In the genomic region with DNA sequence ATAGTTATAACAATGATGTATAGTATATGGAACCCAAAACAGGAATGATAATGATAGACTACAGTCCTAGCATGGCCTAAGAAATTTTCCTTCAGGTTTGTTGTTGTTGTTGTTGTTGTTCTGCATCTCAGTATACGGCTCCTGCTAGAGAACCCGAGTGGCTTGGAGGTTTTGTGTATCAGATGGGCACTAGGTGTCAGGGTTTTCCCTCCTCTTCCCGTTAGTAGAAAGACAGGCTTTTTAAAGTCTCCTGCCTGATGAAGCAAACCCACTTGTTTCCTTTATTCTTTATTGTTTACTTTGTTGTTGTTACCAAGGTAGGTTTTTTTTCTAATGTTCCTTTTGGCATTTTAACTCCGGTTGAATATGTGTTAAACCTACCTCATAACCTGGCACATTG, we compare ENCODE assay signal across 26 mouse cellular contexts.
DNase-seq lines count a peak whose midpoint lies in the region; ATAC-seq and TF ChIP-seq lines count a peak whose summit lies in the region.
"Had no signal": no experiment of that assay in that cellular context is flagged by ENCODE, and none has a peak within 500 bp of the region (broad histone marks: within the 10 kb centered on the region; RNA-seq: fewer than 3 reads in every experiment).

No protein-coding gene starts in this region.

- DNase-seq in hindbrain, postnatal 0 days (ENCODE audit: low spot score) = peak; percentile 55
- no peak for DNase-seq in kidney, postnatal 0 days (ENCODE audit: low spot score)
- no peak for DNase-seq in kidney, adult 11 months
- peak; percentile 48 for DNase-seq in midbrain, embryonic 14.5 days
- DNase-seq in midbrain, embryonic 11.5 days (ENCODE audit: low spot score, missing footprints) = no peak
- peak; percentile 44 for DNase-seq in brain, embryonic 14.5 days (ENCODE audit: low read depth)
- no peak for DNase-seq in heart, adult 9 months (ENCODE audit: low spot score in 2 of 2)
- DNase-seq: adrenal gland, adult 8-10 months; adrenal gland, postnatal 25 days; cerebellum, adult 18-20 months; cerebellum, adult 9-10 months; cerebellum, postnatal 14 days; gastrocnemius, adult 2 months; gastrocnemius, postnatal 14 days; heart, adult 11 months; heart, postnatal 10 days; heart, postnatal 36 days had no signal

- 63% methylated on average over 4 of the region's 4 CpGs for WGBS in hindbrain, postnatal 0 days
- 63% methylated on average over 4 of the region's 4 CpGs for WGBS in hindbrain, embryonic 16.5 days
- WGBS in kidney, postnatal 0 days = 73% methylated on average over 4 of the region's 4 CpGs
- WGBS in midbrain, embryonic 14.5 days = 79% methylated on average over 4 of the region's 4 CpGs
- 84% methylated on average over 4 of the region's 4 CpGs for WGBS in midbrain, embryonic 11.5 days

- H3K9me3 ChIP-seq in hindbrain, postnatal 0 days (ENCODE audit: low read length) = no peaks in the 10 kb centered on the region
- no peaks in the 10 kb centered on the region for H3K9me3 ChIP-seq in hindbrain, embryonic 16.5 days (ENCODE audit: control insufficient read depth, low read length)
- no peaks in the 10 kb centered on the region for H3K9me3 ChIP-seq in kidney, postnatal 0 days (replicated peaks; ENCODE audit: low read length)
- H3K9me3 ChIP-seq in midbrain, embryonic 14.5 days (ENCODE audit: control insufficient read depth, low read length) = no peaks in the 10 kb centered on the region
- H3K9me3 ChIP-seq in midbrain, embryonic 11.5 days (ENCODE audit: control insufficient read depth, low read length) = no peaks in the 10 kb centered on the region
- H3K9me3 ChIP-seq: forebrain, embryonic 10.5 days; forebrain, embryonic 15.5 days; heart, embryonic 12.5 days; heart, embryonic 15.5 days; hindbrain, embryonic 10.5 days; hindbrain, embryonic 13.5 days had no signal

- no peaks in the 10 kb centered on the region for H3K27me3 ChIP-seq in hindbrain, postnatal 0 days (ENCODE audit: insufficient read depth, low read length)
- H3K27me3 ChIP-seq in hindbrain, embryonic 16.5 days (replicated peaks; ENCODE audit: control insufficient read depth, insufficient read depth, low read length) = no peaks in the 10 kb centered on the region
- H3K27me3 ChIP-seq in kidney, postnatal 0 days (ENCODE audit: insufficient read depth, low read length) = no peaks in the 10 kb centered on the region
- H3K27me3 ChIP-seq in midbrain, embryonic 14.5 days (ENCODE audit: control insufficient read depth, insufficient read depth, low read length) = no peaks in the 10 kb centered on the region
- no peaks in the 10 kb centered on the region for H3K27me3 ChIP-seq in midbrain, embryonic 11.5 days (ENCODE audit: control insufficient read depth, insufficient read depth, low read length)
- H3K27me3 ChIP-seq: forebrain, embryonic 15.5 days; heart, embryonic 12.5 days; heart, embryonic 15.5 days; hindbrain, embryonic 13.5 days had no signal

- ATAC-seq in hindbrain, postnatal 0 days = no peak
- ATAC-seq in hindbrain, embryonic 16.5 days = no peak
- no peak for ATAC-seq in kidney, postnatal 0 days (replicated peaks; ENCODE audit: low FRiP score, low read depth)
- no peak for ATAC-seq in midbrain, embryonic 14.5 days (ENCODE audit: low FRiP score, low TSS enrichment)
- ATAC-seq in midbrain, embryonic 11.5 days (ENCODE audit: low FRiP score) = no peak
- ATAC-seq: activated CD4-positive, CD25-positive, alpha-beta regulatory T cell, adult 4 months; CD4-positive, CD25-positive, alpha-beta regulatory T cell, adult 4 months; forebrain, embryonic 15.5 days had no signal

- no peak overlapping the region for H3K27ac ChIP-seq in hindbrain, postnatal 0 days
- no peak overlapping the region for H3K27ac ChIP-seq in hindbrain, embryonic 16.5 days (ENCODE audit: low read depth, low read length)
- H3K27ac ChIP-seq in kidney, postnatal 0 days = no peak overlapping the region
- no peak overlapping the region for H3K27ac ChIP-seq in midbrain, embryonic 14.5 days (replicated peaks; ENCODE audit: low read depth, low read length)
- no peak overlapping the region for H3K27ac ChIP-seq in midbrain, embryonic 11.5 days (ENCODE audit: low read depth, low read length)
- H3K27ac ChIP-seq: forebrain, embryonic 10.5 days; forebrain, embryonic 15.5 days; gastrocnemius, adult 2 months; heart, embryonic 15.5 days; hindbrain, embryonic 10.5 days; hindbrain, embryonic 13.5 days had no signal

- TF ChIP-seq POLR2A in brain, embryonic 14.5 days (IDR thresholded peaks at IDR 0.05; ENCODE audit: borderline replicate concordance, extremely low read depth, insufficient read depth, insufficient read length, poor library complexity, severe bottlenecking) = no peak

- H3K4me1 ChIP-seq in hindbrain, postnatal 0 days (ENCODE audit: insufficient read depth, low read length) = no peaks in the 10 kb centered on the region
- peaks cover 7% of the 10 kb centered on the region for H3K4me1 ChIP-seq in hindbrain, embryonic 16.5 days (ENCODE audit: control insufficient read depth, insufficient read depth, low read depth, low read length)
- no peaks in the 10 kb centered on the region for H3K4me1 ChIP-seq in kidney, postnatal 0 days (replicated peaks; ENCODE audit: insufficient read depth, low read length)
- H3K4me1 ChIP-seq in midbrain, embryonic 14.5 days (ENCODE audit: control insufficient read depth, insufficient read depth, low read length) = peaks cover 13% of the 10 kb centered on the region; the same call in 1 of the 2 replicates
- H3K4me1 ChIP-seq in midbrain, embryonic 11.5 days (ENCODE audit: control insufficient read depth, insufficient read depth, low read length) = no peaks in the 10 kb centered on the region
- H3K4me1 ChIP-seq: heart, embryonic 12.5 days; heart, embryonic 15.5 days had no signal

- H3K4me3 ChIP-seq in hindbrain, postnatal 0 days (ENCODE audit: low read length) = no peak overlapping the region
- H3K4me3 ChIP-seq in hindbrain, embryonic 16.5 days (ENCODE audit: low read length) = no peak overlapping the region
- H3K4me3 ChIP-seq in kidney, postnatal 0 days (replicated peaks; ENCODE audit: low read depth, low read length) = no peak overlapping the region
- no peak overlapping the region for H3K4me3 ChIP-seq in midbrain, embryonic 14.5 days (replicated peaks; ENCODE audit: low read depth, low read length)
- H3K4me3 ChIP-seq in midbrain, embryonic 11.5 days (ENCODE audit: low read depth, low read length) = no peak overlapping the region
- H3K4me3 ChIP-seq: forebrain, embryonic 10.5 days; forebrain, embryonic 15.5 days; gastrocnemius, adult 2 months; heart, embryonic 12.5 days; heart, embryonic 15.5 days; hindbrain, embryonic 10.5 days; hindbrain, embryonic 13.5 days had no signal

- peak; percentile 45 for TF ChIP-seq CTCF in hindbrain, postnatal 0 days (IDR thresholded peaks at IDR 0.05; ENCODE audit: low read depth)
- TF ChIP-seq CTCF in kidney, postnatal 0 days (IDR thresholded peaks at IDR 0.05; ENCODE audit: low read depth) = peak; percentile 24; the same call in 1 of the 2 replicates
- no peak for TF ChIP-seq CTCF in brain, embryonic 14.5 days (IDR thresholded peaks at IDR 0.05; ENCODE audit: borderline replicate concordance, extremely low read depth, insufficient read depth, insufficient read length)

- no peak overlapping the region for H3K4me2 ChIP-seq in hindbrain, postnatal 0 days (ENCODE audit: low read depth, low read length)
- no peak overlapping the region for H3K4me2 ChIP-seq in hindbrain, embryonic 16.5 days (ENCODE audit: low read length)
- H3K4me2 ChIP-seq in kidney, postnatal 0 days (ENCODE audit: low read length) = no peak overlapping the region
- no peak overlapping the region for H3K4me2 ChIP-seq in midbrain, embryonic 14.5 days (ENCODE audit: low read length)
- no peak overlapping the region for H3K4me2 ChIP-seq in midbrain, embryonic 11.5 days
- H3K4me2 ChIP-seq: forebrain, embryonic 15.5 days; heart, embryonic 12.5 days; heart, embryonic 15.5 days; hindbrain, embryonic 13.5 days had no signal

- no peak overlapping the region for H3K9ac ChIP-seq in hindbrain, postnatal 0 days (replicated peaks; ENCODE audit: low read length)
- no peak overlapping the region for H3K9ac ChIP-seq in hindbrain, embryonic 16.5 days (ENCODE audit: low read depth, low read length)
- H3K9ac ChIP-seq in kidney, postnatal 0 days (ENCODE audit: low read depth, low read length) = no peak overlapping the region
- no peak overlapping the region for H3K9ac ChIP-seq in midbrain, embryonic 14.5 days (replicated peaks; ENCODE audit: low read length)
- H3K9ac ChIP-seq in midbrain, embryonic 11.5 days (ENCODE audit: low read length) = no peak overlapping the region
- H3K9ac ChIP-seq: forebrain, embryonic 15.5 days; heart, embryonic 12.5 days; heart, embryonic 15.5 days; hindbrain, embryonic 13.5 days had no signal

- 0 out of 2 replicates have a peak, but pooled peaks cover 5% of the 10 kb centered on the region for H3K36me3 ChIP-seq in hindbrain, postnatal 0 days (ENCODE audit: insufficient read depth, low read length)
- no peaks in the 10 kb centered on the region for H3K36me3 ChIP-seq in hindbrain, embryonic 16.5 days (ENCODE audit: control insufficient read depth, insufficient read depth, low read length)
- 0 out of 2 replicates have a peak, but pooled peaks cover 6% of the 10 kb centered on the region for H3K36me3 ChIP-seq in kidney, postnatal 0 days (ENCODE audit: insufficient read depth, low read length)
- peaks cover 8% of the 10 kb centered on the region for H3K36me3 ChIP-seq in midbrain, embryonic 14.5 days (ENCODE audit: control insufficient read depth, insufficient read depth, low read length)
- no peaks in the 10 kb centered on the region for H3K36me3 ChIP-seq in midbrain, embryonic 11.5 days (ENCODE audit: control insufficient read depth, insufficient read depth, low read length)
- H3K36me3 ChIP-seq: forebrain, embryonic 15.5 days; heart, embryonic 15.5 days had no signal

Comparison
In these comparisons a context has a peak if more than half of its experiments do, and no peak if none do; other contexts are left out.
1. DNase-seq: peak in hindbrain, postnatal 0 days (single experiment), midbrain, embryonic 14.5 days (single experiment) and brain, embryonic 14.5 days (single experiment); none in kidney, postnatal 0 days (single experiment), kidney, adult 11 months (single experiment), midbrain, embryonic 11.5 days (single experiment) and heart, adult 9 months (0 of 2).